Mouse (Mus musculus): ENCODE measurements around the gene Rabep1. TPM values are rescaled to one million over a fixed set of nuclear protein-coding genes. Genes with fewer than 3 reads are reported as not detected.

The Rabep1 gene
- polyA plus RNA-seq (2014; fragmentation: Nextera tagmentation; extraction: Ambion mirVana) = 50.3 and 62.7 TPM in 2 replicates

DNA sequence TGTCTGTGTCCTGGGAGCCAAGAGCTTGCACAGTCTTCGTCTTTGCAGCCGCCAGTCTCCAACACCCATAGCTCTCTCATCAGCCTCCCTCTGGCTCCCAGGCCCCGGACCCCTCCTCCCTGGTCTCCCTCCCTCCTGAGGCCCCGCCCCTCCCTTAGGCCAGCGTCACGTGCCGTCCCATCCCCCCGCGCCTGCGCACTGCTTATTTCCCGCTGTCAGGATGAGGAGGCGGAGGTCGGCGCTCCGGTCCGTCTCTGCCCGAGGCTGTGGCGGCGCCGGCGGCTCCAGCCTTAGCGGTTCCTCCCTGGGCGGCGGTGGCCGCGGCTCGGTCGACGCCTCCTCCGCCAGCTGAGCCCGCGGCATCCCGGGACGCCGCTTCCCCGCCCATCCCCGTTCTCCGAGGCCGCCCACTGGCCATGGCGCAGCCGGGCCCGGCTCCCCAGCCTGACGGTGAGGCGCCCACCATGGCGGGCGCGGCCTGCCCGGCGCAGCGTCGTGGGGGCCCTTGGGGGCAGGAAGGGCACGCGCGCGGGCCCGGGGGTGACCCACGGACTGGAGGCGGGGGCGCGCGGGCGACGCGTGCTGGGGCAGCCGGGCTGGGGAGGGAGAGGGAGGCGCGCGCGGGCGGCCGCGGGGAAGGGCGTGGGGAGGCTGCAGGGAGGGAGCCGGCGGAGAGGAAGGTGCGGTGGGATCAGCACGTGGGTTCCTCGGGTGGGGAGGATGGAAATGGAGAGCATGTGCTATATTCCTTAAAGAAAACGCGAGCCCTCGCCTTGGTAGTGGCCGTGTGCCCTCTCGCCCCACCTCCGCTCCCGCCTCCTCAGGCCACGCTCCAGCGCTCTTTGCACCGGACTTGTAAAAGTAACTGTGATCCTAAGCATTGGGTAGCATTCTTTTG lies at the start of gene Rabep1:
Gene Rabep1 (plus strand): TSS at position 220 of the 898 bp plus-strand sequence.
- Histone ChIP-seq H3K4me3 (ENCODE audit: low read depth, low read length) (peak within 1 kb of the TSS; percentile 99), H3K36me3 (ENCODE audit: control insufficient read depth, insufficient read depth, low read length) (no peaks in the 10 kb centered on the region), H3K9me3 (replicated peaks; ENCODE audit: control insufficient read depth, low read length) (no peaks in the 10 kb centered on the region), H3K9ac (ENCODE audit: low read length) (peak within 1 kb of the TSS; percentile 94), H3K4me2 (ENCODE audit: low read length) (peak within 1 kb of the TSS; percentile 65), H3K27me3 (replicated peaks; ENCODE audit: control insufficient read depth, insufficient read depth, low read length) (no peaks in the 10 kb centered on the region), H3K4me1 (ENCODE audit: control insufficient read depth, insufficient read depth, low read length) (peaks cover 13% of the 10 kb centered on the region; the same call in 1 of the 2 replicates), H3K27ac (ENCODE audit: low read depth, low read length) (peak within 1 kb of the TSS; percentile 81)
- under 1% methylated on average over 71 of the region's 88 CpGs for WGBS
- ATAC-seq = peak; percentile 97
- DNase-seq (ENCODE audit: low spot score) = peak; percentile 97

DNA sequence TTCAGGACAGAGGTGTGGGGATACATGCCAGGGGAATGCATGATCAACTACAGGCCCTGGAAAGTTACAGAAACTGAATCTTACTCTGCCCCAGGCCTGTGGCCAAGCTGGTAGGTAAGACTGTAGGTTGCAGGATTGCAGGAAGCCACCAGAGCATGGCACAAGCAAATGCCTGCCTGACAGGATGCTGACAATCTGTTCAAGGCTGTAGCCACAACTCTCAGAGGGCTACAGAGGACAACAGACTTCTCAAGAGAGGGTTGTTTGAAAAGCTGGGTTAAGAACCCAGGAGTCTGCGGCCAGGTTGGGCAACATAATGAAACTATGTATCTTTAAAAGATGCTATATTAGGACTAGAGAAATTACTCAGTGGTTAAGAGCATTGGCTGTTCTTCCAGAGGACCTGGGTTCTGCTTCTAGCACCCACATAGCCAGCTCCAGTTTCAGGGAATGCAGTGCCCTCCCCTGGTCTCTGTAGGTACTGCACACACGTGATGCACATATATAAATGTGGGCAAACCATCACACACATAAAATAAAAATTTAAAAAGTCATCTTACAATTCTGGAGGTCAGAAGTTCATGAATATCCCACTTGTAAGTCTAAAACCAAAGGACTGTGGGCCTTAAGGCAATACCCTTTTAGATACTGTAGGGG lies 42.2 kb upstream of the Rabep1 start:
- DNase-seq (ENCODE audit: low spot score) (no peak), ATAC-seq (no peak)
- no peak overlapping the region for H3K27ac ChIP-seq (ENCODE audit: low read depth, low read length)
- no peak overlapping the region for H3K4me3 ChIP-seq (ENCODE audit: low read depth, low read length)
- WGBS = 91% methylated on average over 2 of the region's 2 CpGs
- no peaks in the 10 kb centered on the region for H3K9me3 ChIP-seq (replicated peaks; ENCODE audit: control insufficient read depth, low read length)
- H3K4me1 ChIP-seq (ENCODE audit: control insufficient read depth, insufficient read depth, low read length) = no peaks in the 10 kb centered on the region
- no peak overlapping the region for H3K9ac ChIP-seq (ENCODE audit: low read length)
- H3K36me3 ChIP-seq (ENCODE audit: control insufficient read depth, insufficient read depth, low read length) = no peaks in the 10 kb centered on the region
- H3K27me3 ChIP-seq (replicated peaks; ENCODE audit: control insufficient read depth, insufficient read depth, low read length) = no peaks in the 10 kb centered on the region
- H3K4me2 ChIP-seq (ENCODE audit: low read length) = no peak overlapping the region

DNA sequence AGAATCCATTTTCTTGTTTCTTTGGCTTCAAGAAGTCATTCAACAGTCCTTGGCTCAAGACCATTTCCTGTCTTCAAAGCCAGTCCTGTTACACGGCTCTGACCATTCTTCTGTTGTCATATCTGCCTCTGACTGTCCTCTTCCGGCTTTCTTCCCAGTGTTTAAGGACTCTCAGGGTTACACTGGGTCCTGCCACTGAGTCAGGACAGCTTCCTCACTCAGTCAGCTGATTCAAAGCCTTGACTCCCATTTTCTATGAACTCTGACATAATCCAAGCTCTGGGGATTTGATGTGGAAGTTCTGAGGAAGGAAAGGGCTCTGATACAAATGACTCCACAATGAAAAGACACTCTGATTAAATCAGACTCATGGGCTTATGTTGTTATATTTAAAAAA lies 41.7 kb upstream of the Rabep1 start:
- Histone ChIP-seq H3K9me3 (replicated peaks; ENCODE audit: control insufficient read depth, low read length) (no peaks in the 10 kb centered on the region), H3K36me3 (ENCODE audit: control insufficient read depth, insufficient read depth, low read length) (no peaks in the 10 kb centered on the region), H3K4me1 (ENCODE audit: control insufficient read depth, insufficient read depth, low read length) (no peaks in the 10 kb centered on the region), H3K27me3 (replicated peaks; ENCODE audit: control insufficient read depth, insufficient read depth, low read length) (no peaks in the 10 kb centered on the region), H3K27ac (ENCODE audit: low read depth, low read length) (no peak overlapping the region), H3K4me3 (ENCODE audit: low read depth, low read length) (no peak overlapping the region), H3K4me2 (ENCODE audit: low read length) (no peak overlapping the region), H3K9ac (ENCODE audit: low read length) (no peak overlapping the region)
- no peak for ATAC-seq
- DNase-seq (ENCODE audit: low spot score) = no peak
- 74% methylated on average over 2 of the region's 2 CpGs for WGBS

DNA sequence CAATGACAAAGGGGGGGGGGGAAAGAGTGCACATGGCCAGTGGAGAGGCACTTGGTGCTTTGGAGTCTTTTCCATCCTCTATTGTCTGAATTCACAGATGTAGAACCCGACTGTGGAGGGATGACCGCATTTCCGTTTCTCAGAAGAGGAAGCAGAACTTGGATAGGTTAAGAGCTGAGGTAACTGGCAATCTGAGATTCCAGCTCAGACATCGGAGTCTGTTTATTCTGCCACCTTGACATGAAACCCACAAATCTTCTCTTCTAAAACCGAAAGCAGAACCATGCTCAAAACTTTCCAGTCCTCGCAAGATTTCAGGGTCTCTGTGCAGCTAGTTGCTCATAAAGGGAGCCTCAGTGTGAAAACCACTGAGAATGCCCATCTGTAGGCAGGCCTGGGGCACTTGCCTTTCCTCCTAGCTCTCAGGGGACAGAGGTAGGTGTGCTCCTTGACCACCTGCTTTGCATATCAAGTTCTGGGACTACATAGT lies 40.8 kb upstream of the Rabep1 start:
- ATAC-seq = no peak
- DNase-seq (ENCODE audit: low spot score) = no peak
- H3K4me1 ChIP-seq (ENCODE audit: control insufficient read depth, insufficient read depth, low read length) = no peaks in the 10 kb centered on the region
- H3K9ac ChIP-seq (ENCODE audit: low read length) = no peak overlapping the region
- no peak overlapping the region for H3K4me3 ChIP-seq (ENCODE audit: low read depth, low read length)
- no peak overlapping the region for H3K27ac ChIP-seq (ENCODE audit: low read depth, low read length)
- no peak overlapping the region for H3K4me2 ChIP-seq (ENCODE audit: low read length)
- no peaks in the 10 kb centered on the region for H3K9me3 ChIP-seq (replicated peaks; ENCODE audit: control insufficient read depth, low read length)
- WGBS = 87% methylated on average over 6 of the region's 6 CpGs
- H3K27me3 ChIP-seq (replicated peaks; ENCODE audit: control insufficient read depth, insufficient read depth, low read length) = no peaks in the 10 kb centered on the region
- no peaks in the 10 kb centered on the region for H3K36me3 ChIP-seq (ENCODE audit: control insufficient read depth, insufficient read depth, low read length)

DNA sequence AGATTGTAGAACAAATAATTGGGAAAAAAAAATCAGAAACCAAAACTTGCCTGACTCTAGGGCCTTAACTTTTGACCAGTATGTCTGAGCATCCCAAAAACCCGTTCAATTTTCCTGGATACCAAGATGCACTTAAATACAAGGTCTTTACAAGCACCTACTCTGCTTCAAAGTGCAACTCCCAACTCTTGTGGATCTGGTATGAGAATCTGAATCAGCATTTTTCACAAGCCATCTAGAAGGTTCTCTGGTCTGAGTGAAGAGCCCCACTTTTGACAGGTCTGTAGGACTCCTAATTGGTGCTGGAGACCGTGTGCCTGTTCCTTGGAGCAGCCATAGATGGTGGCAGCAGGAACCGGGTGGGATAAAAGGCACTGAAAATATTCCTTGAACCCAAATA lies 40.2 kb upstream of the Rabep1 start:
- Histone ChIP-seq H3K36me3 (ENCODE audit: control insufficient read depth, insufficient read depth, low read length) (no peaks in the 10 kb centered on the region), H3K4me1 (ENCODE audit: control insufficient read depth, insufficient read depth, low read length) (no peaks in the 10 kb centered on the region), H3K9ac (ENCODE audit: low read length) (no peak overlapping the region), H3K4me2 (ENCODE audit: low read length) (no peak overlapping the region), H3K27me3 (replicated peaks; ENCODE audit: control insufficient read depth, insufficient read depth, low read length) (no peaks in the 10 kb centered on the region), H3K9me3 (replicated peaks; ENCODE audit: control insufficient read depth, low read length) (no peaks in the 10 kb centered on the region), H3K4me3 (ENCODE audit: low read depth, low read length) (no peak overlapping the region), H3K27ac (ENCODE audit: low read depth, low read length) (no peak overlapping the region)
- no peak for DNase-seq (ENCODE audit: low spot score)
- ATAC-seq = no peak
- 83% methylated on average over 3 of the region's 3 CpGs for WGBS

DNA sequence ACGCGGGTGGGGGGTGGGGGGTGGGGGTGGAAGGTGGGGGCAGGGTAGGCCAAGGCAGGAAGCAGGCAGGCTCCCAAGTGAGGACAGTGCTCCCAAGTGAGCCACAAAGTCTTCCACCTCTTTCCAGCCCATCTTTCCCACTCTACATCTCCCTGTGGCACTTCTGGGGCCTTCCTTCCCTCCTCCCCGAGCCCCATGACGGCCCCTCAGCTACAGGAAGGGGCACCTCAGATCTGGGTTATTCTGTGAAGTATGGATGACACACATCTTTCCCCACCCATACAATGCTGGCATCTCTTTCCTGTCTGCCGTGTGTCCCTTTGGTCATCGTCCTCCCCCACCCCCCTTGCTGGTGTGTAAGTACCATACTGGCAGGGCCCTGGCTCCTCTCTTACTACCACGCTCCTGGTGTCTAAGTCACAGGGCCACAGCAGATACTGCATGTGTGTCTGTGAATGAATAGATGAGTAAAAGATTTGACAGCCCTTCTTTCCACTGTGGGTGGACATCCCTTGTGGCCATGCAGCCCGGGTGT lies 38.9 kb upstream of the Rabep1 start:
- H3K4me1 ChIP-seq (ENCODE audit: control insufficient read depth, insufficient read depth, low read length) = no peaks in the 10 kb centered on the region
- no peaks in the 10 kb centered on the region for H3K36me3 ChIP-seq (ENCODE audit: control insufficient read depth, insufficient read depth, low read length)
- H3K9me3 ChIP-seq (replicated peaks; ENCODE audit: control insufficient read depth, low read length) = no peaks in the 10 kb centered on the region
- ATAC-seq (no peak), DNase-seq (ENCODE audit: low spot score) (no peak)
- no peaks in the 10 kb centered on the region for H3K27me3 ChIP-seq (replicated peaks; ENCODE audit: control insufficient read depth, insufficient read depth, low read length)
- no peak overlapping the region for H3K27ac ChIP-seq (ENCODE audit: low read depth, low read length)
- no peak overlapping the region for H3K4me3 ChIP-seq (ENCODE audit: low read depth, low read length)
- H3K9ac ChIP-seq (ENCODE audit: low read length) = no peak overlapping the region
- H3K4me2 ChIP-seq (ENCODE audit: low read length) = no peak overlapping the region
- 86% methylated on average over 5 of the region's 8 CpGs for whole genome bisulfite sequencing

DNA sequence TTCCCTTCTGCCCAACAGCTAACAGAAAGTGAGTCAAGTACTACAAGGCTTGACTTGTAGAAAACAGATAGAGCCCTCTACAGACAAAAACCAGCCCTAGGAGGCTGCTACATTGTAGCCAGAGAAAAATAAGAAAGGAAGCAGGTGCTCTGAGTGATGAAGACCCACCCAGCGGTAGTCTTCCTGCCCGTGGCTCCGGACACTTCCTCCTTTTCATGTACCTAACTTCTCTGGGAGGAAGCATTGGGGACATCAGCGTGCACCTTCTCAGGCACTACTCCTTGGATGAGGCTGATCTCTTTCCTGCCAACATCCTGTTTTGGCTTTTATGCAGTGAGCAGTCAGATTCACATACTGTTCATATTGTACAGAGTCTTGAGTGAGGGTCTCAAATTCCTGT lies 37.9 kb upstream of the Rabep1 start:
- no peaks in the 10 kb centered on the region for H3K27me3 ChIP-seq (replicated peaks; ENCODE audit: control insufficient read depth, insufficient read depth, low read length)
- H3K27ac ChIP-seq (ENCODE audit: low read depth, low read length) = no peak overlapping the region
- H3K36me3 ChIP-seq (ENCODE audit: control insufficient read depth, insufficient read depth, low read length) = no peaks in the 10 kb centered on the region
- ATAC-seq (no peak), DNase-seq (ENCODE audit: low spot score) (no peak)
- H3K9ac ChIP-seq (ENCODE audit: low read length) = no peak overlapping the region
- no peak overlapping the region for H3K4me3 ChIP-seq (ENCODE audit: low read depth, low read length)
- H3K9me3 ChIP-seq (replicated peaks; ENCODE audit: control insufficient read depth, low read length) = no peaks in the 10 kb centered on the region
- WGBS = 90% methylated on average over 4 of the region's 4 CpGs
- H3K4me2 ChIP-seq (ENCODE audit: low read length) = no peak overlapping the region
- no peaks in the 10 kb centered on the region for H3K4me1 ChIP-seq (ENCODE audit: control insufficient read depth, insufficient read depth, low read length)

DNA sequence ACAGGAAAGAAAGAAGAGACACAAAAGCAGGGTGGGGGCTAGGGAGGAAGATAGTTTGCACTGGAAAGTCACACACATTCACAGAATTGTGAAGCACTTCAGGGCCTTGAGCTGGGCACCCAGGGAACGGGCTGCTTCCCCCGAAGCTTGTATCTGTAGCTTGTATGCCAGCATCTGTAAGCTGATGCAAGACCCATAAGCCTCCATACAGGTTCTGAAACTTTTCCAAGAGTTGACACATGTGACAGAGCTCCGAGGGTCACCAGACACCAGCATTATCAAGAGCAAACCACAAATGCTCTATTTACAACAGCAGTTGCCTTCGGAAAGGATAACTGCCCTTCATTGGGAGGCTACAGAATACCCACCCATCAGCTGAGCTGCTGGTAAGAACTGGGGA lies 36.9 kb upstream of the Rabep1 start:
- H3K36me3 ChIP-seq (ENCODE audit: control insufficient read depth, insufficient read depth, low read length) = no peaks in the 10 kb centered on the region
- no peak overlapping the region for H3K9ac ChIP-seq (ENCODE audit: low read length)
- no peak overlapping the region for H3K27ac ChIP-seq (ENCODE audit: low read depth, low read length)
- ATAC-seq (no peak), DNase-seq (ENCODE audit: low spot score) (no peak)
- H3K4me2 ChIP-seq (ENCODE audit: low read length) = no peak overlapping the region
- WGBS = 88% methylated on average over 4 of the region's 4 CpGs
- no peaks in the 10 kb centered on the region for H3K27me3 ChIP-seq (replicated peaks; ENCODE audit: control insufficient read depth, insufficient read depth, low read length)
- no peaks in the 10 kb centered on the region for H3K4me1 ChIP-seq (ENCODE audit: control insufficient read depth, insufficient read depth, low read length)
- H3K4me3 ChIP-seq (ENCODE audit: low read depth, low read length) = no peak overlapping the region
- no peaks in the 10 kb centered on the region for H3K9me3 ChIP-seq (replicated peaks; ENCODE audit: control insufficient read depth, low read length)

Data from forebrain, embryonic 14.5 days (tissue).